Mouse (Mus musculus): ENCODE data around the gene Pif1. TPM values are rescaled to one million over a fixed set of nuclear protein-coding genes. Genes with fewer than 3 reads are reported as not detected.

The Pif1 gene
- polyA plus RNA-seq, 1 experiment from 2014 or later = 9.0 TPM

- no peaks in the 10 kb centered on the region for H3K36me3 ChIP-seq (ENCODE audit: control insufficient read depth, insufficient read depth, low read length)
- peak; percentile 10; the same call in 1 of the 2 replicates for ATAC-seq
- peaks cover 14% of the 10 kb centered on the region for H3K4me1 ChIP-seq (ENCODE audit: control insufficient read depth, insufficient read depth, low read length)
- peak overlapping the region; percentile 64 for H3K4me3 ChIP-seq (ENCODE audit: low read length)
- H3K9ac ChIP-seq (ENCODE audit: low read depth, low read length) = peak overlapping the region; percentile 75
- no peaks in the 10 kb centered on the region for H3K27me3 ChIP-seq (replicated peaks; ENCODE audit: control insufficient read depth, insufficient read depth, low read length)
- no peak overlapping the region for H3K27ac ChIP-seq (ENCODE audit: low read length)
- no peaks in the 10 kb centered on the region for H3K9me3 ChIP-seq (ENCODE audit: control insufficient read depth, low read length)
- WGBS = under 1% methylated on average over 6 of the region's 6 CpGs
- H3K4me2 ChIP-seq (ENCODE audit: low read depth, low read length) = peak overlapping the region; percentile 97
Measured at GRCm38 (mm10) chr9:65587270-65587572, 261 bp downstream of the Pif1 start.

- under 1% methylated on average over 64 of the region's 64 CpGs for WGBS
- Histone ChIP-seq H3K4me2 (ENCODE audit: low read depth, low read length) (peak overlapping the region; percentile 97), H3K36me3 (ENCODE audit: control insufficient read depth, insufficient read depth, low read length) (no peaks in the 10 kb centered on the region), H3K27ac (ENCODE audit: low read length) (no peak overlapping the region), H3K4me1 (ENCODE audit: control insufficient read depth, insufficient read depth, low read length) (peaks cover 14% of the 10 kb centered on the region), H3K9me3 (ENCODE audit: control insufficient read depth, low read length) (no peaks in the 10 kb centered on the region), H3K9ac (ENCODE audit: low read depth, low read length) (peak overlapping the region; percentile 75), H3K4me3 (ENCODE audit: low read length) (peak overlapping the region; percentile 64), H3K27me3 (replicated peaks; ENCODE audit: control insufficient read depth, insufficient read depth, low read length) (no peaks in the 10 kb centered on the region)
- peak; percentile 57 for ATAC-seq
Measured at GRCm38 (mm10) chr9:65587573-65588358, 806 bp downstream of the Pif1 start.

- Histone ChIP-seq H3K27ac (ENCODE audit: low read length) (no peak overlapping the region), H3K4me3 (ENCODE audit: low read length) (peak overlapping the region; percentile 64), H3K27me3 (replicated peaks; ENCODE audit: control insufficient read depth, insufficient read depth, low read length) (no peaks in the 10 kb centered on the region), H3K36me3 (ENCODE audit: control insufficient read depth, insufficient read depth, low read length) (no peaks in the 10 kb centered on the region), H3K9me3 (ENCODE audit: control insufficient read depth, low read length) (no peaks in the 10 kb centered on the region), H3K9ac (ENCODE audit: low read depth, low read length) (no peak overlapping the region), H3K4me1 (ENCODE audit: control insufficient read depth, insufficient read depth, low read length) (peaks cover 14% of the 10 kb centered on the region), H3K4me2 (ENCODE audit: low read depth, low read length) (peak overlapping the region; percentile 97)
- WGBS = 95% methylated on average over 3 of the region's 3 CpGs
- ATAC-seq = no peak
Measured at GRCm38 (mm10) chr9:65589091-65589490, 2.1 kb downstream of the Pif1 start.

- peaks cover 11% of the 10 kb centered on the region for H3K4me1 ChIP-seq (ENCODE audit: control insufficient read depth, insufficient read depth, low read length)
- no peaks in the 10 kb centered on the region for H3K9me3 ChIP-seq (ENCODE audit: control insufficient read depth, low read length)
- H3K27me3 ChIP-seq (replicated peaks; ENCODE audit: control insufficient read depth, insufficient read depth, low read length) = no peaks in the 10 kb centered on the region
- H3K4me3 ChIP-seq (ENCODE audit: low read length) = no peak overlapping the region
- no peak overlapping the region for H3K4me2 ChIP-seq (ENCODE audit: low read depth, low read length)
- WGBS = 89% methylated on average over 3 of the region's 3 CpGs
- H3K27ac ChIP-seq (ENCODE audit: low read length) = no peak overlapping the region
- ATAC-seq = no peak
- H3K9ac ChIP-seq (ENCODE audit: low read depth, low read length) = no peak overlapping the region
- no peaks in the 10 kb centered on the region for H3K36me3 ChIP-seq (ENCODE audit: control insufficient read depth, insufficient read depth, low read length)
Measured at GRCm38 (mm10) chr9:65592721-65593120, 5.8 kb downstream of the Pif1 start.

GRCm38 (mm10) chr9:65593596-65593995, 6.6 kb downstream of the Pif1 start:
- H3K27me3 ChIP-seq (replicated peaks; ENCODE audit: control insufficient read depth, insufficient read depth, low read length) = no peaks in the 10 kb centered on the region
- H3K36me3 ChIP-seq (ENCODE audit: control insufficient read depth, insufficient read depth, low read length) = no peaks in the 10 kb centered on the region
- H3K4me3 ChIP-seq (ENCODE audit: low read length) = no peak overlapping the region
- H3K27ac ChIP-seq (ENCODE audit: low read length) = no peak overlapping the region
- no peaks in the 10 kb centered on the region for H3K9me3 ChIP-seq (ENCODE audit: control insufficient read depth, low read length)
- no peak overlapping the region for H3K9ac ChIP-seq (ENCODE audit: low read depth, low read length)
- no peak overlapping the region for H3K4me2 ChIP-seq (ENCODE audit: low read depth, low read length)
- no peak for ATAC-seq
- peaks cover 8% of the 10 kb centered on the region for H3K4me1 ChIP-seq (ENCODE audit: control insufficient read depth, insufficient read depth, low read length)
- WGBS = 81% methylated on average over 9 of the region's 9 CpGs

- no peak overlapping the region for H3K4me3 ChIP-seq (ENCODE audit: low read length)
- ATAC-seq = no peak
- no peaks in the 10 kb centered on the region for H3K27me3 ChIP-seq (replicated peaks; ENCODE audit: control insufficient read depth, insufficient read depth, low read length)
- no peaks in the 10 kb centered on the region for H3K36me3 ChIP-seq (ENCODE audit: control insufficient read depth, insufficient read depth, low read length)
- H3K9ac ChIP-seq (ENCODE audit: low read depth, low read length) = no peak overlapping the region
- peak overlapping the region; percentile 35; the same call in 1 of the 2 replicates for H3K4me2 ChIP-seq (ENCODE audit: low read depth, low read length)
- WGBS = 52% methylated on average over 7 of the region's 11 CpGs
- H3K27ac ChIP-seq (ENCODE audit: low read length) = no peak overlapping the region
- no peaks in the 10 kb centered on the region for H3K4me1 ChIP-seq (ENCODE audit: control insufficient read depth, insufficient read depth, low read length)
- H3K9me3 ChIP-seq (ENCODE audit: control insufficient read depth, low read length) = no peaks in the 10 kb centered on the region
Measured at GRCm38 (mm10) chr9:65598765-65599249, 11.8 kb downstream of the Pif1 start.

- H3K27me3 ChIP-seq (replicated peaks; ENCODE audit: control insufficient read depth, insufficient read depth, low read length) = no peaks in the 10 kb centered on the region
- no peak overlapping the region for H3K4me2 ChIP-seq (ENCODE audit: low read depth, low read length)
- H3K4me3 ChIP-seq (ENCODE audit: low read length) = no peak overlapping the region
- no peak overlapping the region for H3K9ac ChIP-seq (ENCODE audit: low read depth, low read length)
- no peaks in the 10 kb centered on the region for H3K4me1 ChIP-seq (ENCODE audit: control insufficient read depth, insufficient read depth, low read length)
- WGBS = 55% methylated on average over 2 of the region's 2 CpGs
- no peaks in the 10 kb centered on the region for H3K36me3 ChIP-seq (ENCODE audit: control insufficient read depth, insufficient read depth, low read length)
- H3K9me3 ChIP-seq (ENCODE audit: control insufficient read depth, low read length) = no peaks in the 10 kb centered on the region
- no peak for ATAC-seq
- no peak overlapping the region for H3K27ac ChIP-seq (ENCODE audit: low read length)
Measured at GRCm38 (mm10) chr9:65600951-65601350, 14.0 kb downstream of the Pif1 start.

GRCm38 (mm10) chr9:65603401-65604102, 16.6 kb downstream of the Pif1 start:
- Histone ChIP-seq H3K27me3 (replicated peaks; ENCODE audit: control insufficient read depth, insufficient read depth, low read length) (no peaks in the 10 kb centered on the region), H3K4me3 (ENCODE audit: low read length) (no peak overlapping the region), H3K27ac (ENCODE audit: low read length) (no peak overlapping the region), H3K9ac (ENCODE audit: low read depth, low read length) (no peak overlapping the region), H3K9me3 (ENCODE audit: control insufficient read depth, low read length) (no peaks in the 10 kb centered on the region), H3K4me1 (ENCODE audit: control insufficient read depth, insufficient read depth, low read length) (no peaks in the 10 kb centered on the region), H3K4me2 (ENCODE audit: low read depth, low read length) (no peak overlapping the region), H3K36me3 (ENCODE audit: control insufficient read depth, insufficient read depth, low read length) (no peaks in the 10 kb centered on the region)
- 51% methylated on average over 8 of the region's 8 CpGs for WGBS
- ATAC-seq = no peak

GRCm38 (mm10) chr9:65605471-65606136, 18.6 kb downstream of the Pif1 start:
- H3K4me3 ChIP-seq (ENCODE audit: low read length) = no peak overlapping the region
- H3K36me3 ChIP-seq (ENCODE audit: control insufficient read depth, insufficient read depth, low read length) = no peaks in the 10 kb centered on the region
- H3K9ac ChIP-seq (ENCODE audit: low read depth, low read length) = no peak overlapping the region
- no peaks in the 10 kb centered on the region for H3K27me3 ChIP-seq (replicated peaks; ENCODE audit: control insufficient read depth, insufficient read depth, low read length)
- 7% methylated on average over 9 of the region's 9 CpGs for WGBS
- H3K9me3 ChIP-seq (ENCODE audit: control insufficient read depth, low read length) = no peaks in the 10 kb centered on the region
- no peaks in the 10 kb centered on the region for H3K4me1 ChIP-seq (ENCODE audit: control insufficient read depth, insufficient read depth, low read length)
- peak; percentile 82 for ATAC-seq
- H3K4me2 ChIP-seq (ENCODE audit: low read depth, low read length) = peak overlapping the region; percentile 41
- H3K27ac ChIP-seq (ENCODE audit: low read length) = peak overlapping the region; percentile 60; the same call in 1 of the 2 replicates

Data from intestine, embryonic 16.5 days (tissue).